Mouse (Mus musculus) stomach, postnatal 0 days (tissue): ENCODE measurements around the gene E2f4.

Experiments
- CTCF ChIP-seq: IDR thresholded peaks from 2 replicates; pipeline ENCODE4 v1.5.1; 2016; ENCODE audit warnings: antibody characterized with exemption, low read depth, mild to moderate bottlenecking, moderate library complexity
- EP300 ChIP-seq: optimal IDR thresholded peaks from 2 replicates; pipeline ENCODE3; 2016; ENCODE audit warnings: antibody characterized with exemption

GRCm38 (mm10) chr8:105312891-105313481 lies 15.5 kb downstream of the E2f4 start:
- TF ChIP-seq CTCF (no peak), EP300 (no peak)
